Mouse (Mus musculus) telencephalon, adult 2 months (tissue): Measurements from ENCODE around the gene Cpne9.

ENCODE experiments used
- DNase-seq: peaks from one replicate; pipeline ENCODE4 v3.0.0-alpha.2; 2011; ENCODE audit warnings: low read depth, low spot score

The Cpne9 gene

GRCm38 (mm10) chr6:113342297-113342696 lies 60.2 kb downstream of the Cpne9 start:
- DNase-seq: peak; percentile 62

GRCm38 (mm10) chr6:113343177-113344092 lies 61.3 kb downstream of the Cpne9 start, which contains the start of gene Camk1:
TSS of gene Camk1 (minus strand) at chr6:113343984.
- DNase-seq: peak; percentile 54

GRCm38 (mm10) chr6:113344321-113344720 lies 62.2 kb downstream of the Cpne9 start:
- DNase-seq: no peak

GRCm38 (mm10) chr6:113346897-113347296 lies 64.8 kb downstream of the Cpne9 start:
- no peak for DNase-seq

GRCm38 (mm10) chr6:113350538-113350937 lies 68.4 kb downstream of the Cpne9 start:
- DNase-seq: no peak

GRCm38 (mm10) chr6:113351161-113351560 lies 69.1 kb downstream of the Cpne9 start:
- no peak for DNase-seq

- DNase-seq: no peak
Measured at GRCm38 (mm10) chr6:113351653-113352052, 69.5 kb downstream of the Cpne9 start.

GRCm38 (mm10) chr6:113352820-113353219 lies 70.7 kb downstream of the Cpne9 start:
- DNase-seq: no peak

- DNase-seq: no peak
Measured at GRCm38 (mm10) chr6:113353696-113354095, 71.6 kb downstream of the Cpne9 start.
